Mouse (Mus musculus) heart, embryonic 16.5 days (tissue): ENCODE results near the gene Ang. TPM values are rescaled to one million over a fixed set of nuclear protein-coding genes. Genes with fewer than 3 reads are reported as not detected.

Experiments used
- ATAC-seq: fragments of 200-750 bp; cut with Nextera tagmentation; replicated peaks from 2 replicates; pipeline ENCODE4 v1.8.0; 2017; ENCODE audit warnings: moderate number of reproducible peaks; ENCODE audit not compliant: insufficient read depth, low FRiP score; ENCODE audit errors: extremely low read depth
- H3K27ac ChIP-seq: fragments of 300-500 bp; sonication (generic); 2 replicates; pipeline ENCODE4 v1.5.1; 2014; ENCODE audit warnings: mild to moderate bottlenecking, low read length, control low read depth, moderate library complexity
- H3K27me3 ChIP-seq: fragments of 300-500 bp; sonication (generic); 2 replicates; pipeline ENCODE4 v1.6.1; 2014; ENCODE audit warnings: low read length, mixed read lengths; ENCODE audit not compliant: control insufficient read depth, insufficient read depth
- H3K36me3 ChIP-seq: fragments of 300-500 bp; sonication (generic); 2 replicates; pipeline ENCODE4 v1.6.1; 2014; ENCODE audit not compliant: control insufficient read depth, insufficient read depth
- H3K4me1 ChIP-seq: fragments of 300-500 bp; sonication (generic); 2 replicates; pipeline ENCODE4 v1.6.1; 2014; ENCODE audit warnings: low read length, mixed read lengths; ENCODE audit not compliant: control insufficient read depth, insufficient read depth
- H3K4me2 ChIP-seq: fragments of 300-500 bp; sonication (generic); 2 replicates; pipeline ENCODE4 v1.6.1; 2014; ENCODE audit warnings: low read depth, mild to moderate bottlenecking, control low read depth, low read length
- H3K4me3 ChIP-seq: fragments of 300-500 bp; sonication (generic); 2 replicates; pipeline ENCODE4 v1.5.1; 2014; ENCODE audit warnings: mild to moderate bottlenecking, control low read depth, low read length
- H3K9ac ChIP-seq: fragments of 300-500 bp; sonication (generic); 2 replicates; pipeline ENCODE4 v1.6.1; 2014; ENCODE audit warnings: low read length, control low read depth
- H3K9me3 ChIP-seq: fragments of 300-500 bp; sonication (generic); replicated peaks from 2 replicates; pipeline ENCODE4 v1.6.1; 2016; ENCODE audit warnings: low read length; ENCODE audit not compliant: control insufficient read depth
- WGBS: fragments of 180-500 bp; shearing (Covaris S2); extraction: QIAGEN DNeasy Blood & Tissue Kit; methylation state at CpG from one replicate; pipeline ENCODE4 v1.1.7; 2014; 5-methylcytosine and 5-hydroxymethylcytosine counted together
- polyA plus RNA-seq: library from polyadenylated mRNA; unstranded; fragments of >200 nt; fragmentation: Nextera tagmentation; extraction: Ambion mirVana; gene quantifications from 2 replicates; pipeline ENCODE4 v1.2.1, GENCODE M21; 2015

The Ang gene
- polyA plus RNA-seq, 1 experiment from 2014 or later, result 4.4 TPM

DNA sequence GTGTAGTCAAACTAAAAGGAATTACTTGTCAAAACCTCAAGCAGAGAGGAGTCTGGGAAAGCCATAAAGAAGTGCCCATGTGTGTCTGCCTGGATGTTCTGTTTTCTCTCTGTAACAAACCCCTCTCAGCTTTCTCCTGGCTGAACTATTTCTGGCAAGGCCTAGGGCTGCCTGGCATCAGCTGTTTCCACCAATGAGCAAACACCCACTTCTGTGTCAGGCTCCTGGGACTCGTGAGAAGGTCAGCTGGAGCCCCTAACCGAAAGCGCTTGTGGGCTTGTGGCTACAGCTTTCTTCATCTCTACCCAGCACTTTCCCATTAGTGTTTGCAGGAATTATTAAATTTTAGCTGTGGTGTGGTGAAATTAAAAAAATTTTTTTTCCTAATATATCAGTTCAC is 21.0 kb downstream of the Ang start:
- Histone ChIP-seq H3K27me3 (no peaks in the 10 kb centered on the region), H3K4me1 (0 out of 2 replicates have a peak, but pooled peaks cover 2% of the 10 kb centered on the region), H3K9me3 (0 out of 2 replicates have a peak, but pooled peaks cover 6% of the 10 kb centered on the region), H3K4me2 (no peak overlapping the region), H3K4me3 (no peak overlapping the region), H3K27ac (peak overlapping the region; percentile 58), H3K9ac (no peak overlapping the region), H3K36me3 (no peaks in the 10 kb centered on the region)
- 20% methylated on average over 3 of the region's 3 CpGs for WGBS
- peak; percentile 86 for ATAC-seq

DNA sequence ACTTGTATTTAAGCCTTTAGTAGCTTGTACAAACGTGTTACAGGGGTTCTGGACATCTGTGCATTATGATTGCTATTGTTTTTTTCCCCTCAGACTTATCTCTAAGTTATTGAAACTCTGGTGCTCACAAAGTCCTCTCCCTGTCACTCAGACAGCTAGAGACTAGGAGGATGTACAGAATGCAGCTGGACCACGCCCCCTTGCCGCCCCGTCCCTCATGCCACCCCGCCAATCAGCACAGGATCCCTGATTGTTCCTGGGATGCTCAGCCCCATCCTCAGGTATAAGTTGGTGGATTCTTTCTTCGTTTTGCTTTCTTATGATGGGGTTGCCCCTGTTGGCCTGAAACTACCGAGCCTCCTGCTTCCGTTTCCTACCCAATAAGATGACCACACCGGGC is 22.5 kb downstream of the Ang start:
- Histone ChIP-seq H3K9me3 (peaks cover 6% of the 10 kb centered on the region; the same call in 1 of the 2 replicates), H3K4me1 (0 out of 2 replicates have a peak, but pooled peaks cover 2% of the 10 kb centered on the region), H3K36me3 (no peaks in the 10 kb centered on the region), H3K4me3 (no peak overlapping the region), H3K9ac (no peak overlapping the region), H3K27ac (no peak overlapping the region), H3K4me2 (no peak overlapping the region), H3K27me3 (no peaks in the 10 kb centered on the region)
- ATAC-seq, result no peak
- 45% methylated on average over 9 of the region's 9 CpGs for WGBS

DNA sequence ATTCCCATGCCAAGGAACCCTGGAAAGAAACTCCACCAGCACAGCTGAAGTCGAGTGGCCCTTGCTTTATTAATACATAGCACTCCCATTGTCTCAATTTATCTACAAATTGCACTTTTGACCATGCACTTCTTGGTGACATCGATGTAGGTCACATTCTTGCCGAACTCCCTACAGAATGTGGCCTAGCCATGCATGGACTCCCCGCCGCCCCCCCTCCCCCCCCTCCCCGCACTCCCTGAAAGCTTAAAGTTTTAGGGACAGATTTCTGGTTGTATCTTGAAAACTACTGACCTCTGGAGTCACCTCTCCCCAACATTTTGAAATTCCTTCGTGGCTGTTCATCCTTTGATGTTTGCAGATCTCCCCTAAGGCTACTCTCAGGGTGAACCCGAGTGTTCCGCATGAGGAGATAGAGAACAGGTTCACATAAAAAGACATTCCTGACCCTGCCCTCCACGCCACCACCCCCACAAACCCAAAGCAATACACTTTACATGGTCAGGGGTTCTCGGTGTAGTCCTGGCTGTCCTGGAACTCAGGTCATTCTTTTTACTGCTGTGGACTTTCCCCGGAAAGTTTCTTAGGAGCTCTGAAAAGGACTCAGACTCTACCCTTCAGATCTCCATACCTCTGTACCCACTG is 23.1 kb downstream of the Ang start, which contains the start of gene Eddm3b:
TSS of gene Eddm3b (plus strand) at position 511 of the 645 bp plus-strand sequence.
- H3K36me3 ChIP-seq, result no peaks in the 10 kb centered on the region
- peaks cover 6% of the 10 kb centered on the region; the same call in 1 of the 2 replicates for H3K9me3 ChIP-seq
- 0 out of 2 replicates have a peak, but pooled peaks cover 2% of the 10 kb centered on the region for H3K4me1 ChIP-seq
- no peak within 1 kb of the TSS for H3K4me2 ChIP-seq
- no peak within 1 kb of the TSS for H3K27ac ChIP-seq
- no peaks in the 10 kb centered on the region for H3K27me3 ChIP-seq
- 47% methylated on average over 12 of the region's 12 CpGs for WGBS
- no peak within 1 kb of the TSS for H3K4me3 ChIP-seq
- ATAC-seq, result no peak
- H3K9ac ChIP-seq, result no peak within 1 kb of the TSS

DNA sequence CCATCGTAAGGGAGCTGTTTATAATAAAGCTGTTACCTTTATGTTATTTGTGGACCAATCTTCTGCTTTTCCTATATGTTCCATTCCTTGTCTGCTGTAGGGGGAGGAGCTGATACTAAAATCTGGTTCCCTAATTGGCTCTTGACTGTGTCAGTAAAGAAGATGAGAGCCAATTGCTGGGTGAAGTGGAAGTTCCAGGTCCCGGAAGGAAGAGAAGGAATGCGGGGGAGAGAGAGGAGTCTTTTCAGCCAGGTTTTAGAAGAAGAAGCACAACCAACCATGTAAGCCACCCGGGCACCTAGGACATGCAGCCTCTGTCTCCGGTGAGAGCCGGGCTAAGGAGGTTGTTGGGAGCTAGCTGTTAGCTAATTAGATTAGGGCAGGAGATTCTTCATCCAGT is 34.7 kb downstream of the Ang start:
- no peak overlapping the region for H3K9ac ChIP-seq
- H3K4me2 ChIP-seq, result no peak overlapping the region
- H3K36me3 ChIP-seq, result no peaks in the 10 kb centered on the region
- H3K4me3 ChIP-seq, result no peak overlapping the region
- H3K4me1 ChIP-seq, result peaks cover 4% of the 10 kb centered on the region; the same call in 1 of the 2 replicates
- no peak overlapping the region for H3K27ac ChIP-seq
- ATAC-seq, result no peak
- WGBS, result 79% methylated on average over 6 of the region's 6 CpGs
- H3K9me3 ChIP-seq, result 0 out of 2 replicates have a peak, but pooled peaks cover 2% of the 10 kb centered on the region
- H3K27me3 ChIP-seq, result no peaks in the 10 kb centered on the region

DNA sequence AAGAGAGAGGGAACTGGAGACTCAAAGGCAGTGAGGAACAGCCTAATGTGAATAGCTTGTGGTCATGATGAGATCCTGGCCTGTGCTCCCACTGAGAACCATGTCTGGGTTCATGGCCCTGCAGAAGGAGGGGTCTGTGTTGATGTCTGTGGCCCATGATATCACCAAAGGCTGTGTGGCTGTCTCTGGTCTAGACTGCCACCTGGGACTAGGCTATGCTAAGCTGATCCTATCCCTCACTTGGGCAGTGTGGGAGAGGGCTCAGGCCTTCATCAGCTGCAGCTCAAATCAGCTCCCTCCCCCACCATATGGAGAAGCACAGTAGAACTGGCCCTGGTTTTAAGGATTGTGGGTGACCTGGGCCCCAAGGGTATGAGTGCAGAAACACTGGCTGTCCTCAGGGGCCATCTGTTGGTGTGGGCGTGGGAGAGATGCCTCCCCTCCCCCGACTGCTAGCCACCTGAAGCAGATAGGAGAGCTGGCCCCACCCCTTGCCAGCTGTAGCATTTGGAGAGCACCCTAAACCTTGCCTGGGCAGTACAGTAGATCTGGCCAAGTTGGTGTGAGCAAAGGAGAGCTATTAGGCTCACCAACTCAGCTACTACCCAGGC is 36.8 kb downstream of the Ang start:
- H3K27ac ChIP-seq, result no peak overlapping the region
- WGBS, result 55% methylated on average over 2 of the region's 2 CpGs
- no peak for ATAC-seq

DNA sequence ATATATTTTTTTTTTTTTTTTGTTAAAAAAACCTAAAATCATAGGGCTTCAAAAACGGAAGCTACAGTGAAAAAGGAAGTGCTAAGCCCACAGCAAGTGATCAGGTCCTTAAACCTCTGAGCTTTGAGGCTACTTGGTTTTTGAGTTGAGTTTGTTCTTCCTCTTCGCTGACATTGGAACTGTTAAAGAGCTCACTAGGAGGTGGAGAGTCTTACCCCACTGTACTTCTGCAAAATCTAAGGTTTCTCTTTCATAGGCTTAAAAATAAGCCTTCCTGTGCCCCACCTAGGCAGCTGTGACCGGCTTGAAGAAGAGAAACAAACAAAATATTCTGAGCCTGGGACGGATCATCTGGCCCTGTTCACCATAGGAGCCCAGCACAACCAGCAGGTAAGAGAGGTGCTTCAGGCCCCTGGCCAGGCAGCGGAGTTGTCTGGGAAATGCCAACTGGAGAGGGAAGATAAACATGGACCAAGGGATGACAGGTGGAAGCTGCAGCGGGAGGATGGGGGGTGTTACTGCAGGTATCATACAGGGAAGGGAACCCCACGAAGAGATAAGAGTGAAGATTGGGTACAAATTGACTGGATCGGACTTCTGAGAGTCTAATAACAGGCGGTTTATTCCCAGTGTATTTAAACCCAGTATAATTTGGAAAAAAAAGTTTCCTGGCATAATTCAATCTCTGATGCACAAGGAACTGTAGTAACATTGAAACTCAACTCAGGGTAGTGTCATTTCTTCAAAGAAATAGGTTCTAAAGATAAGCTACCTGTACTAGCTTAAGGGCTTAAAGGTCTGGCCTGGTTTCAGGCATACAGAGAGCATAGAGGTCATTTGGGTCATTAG is 38.0 kb downstream of the Ang start:
- whole genome bisulfite sequencing, result 69% methylated on average over 9 of the region's 9 CpGs
- no peak for ATAC-seq
- Histone ChIP-seq H3K4me2 (no peak overlapping the region), H3K27ac (no peak overlapping the region), H3K4me3 (no peak overlapping the region), H3K9me3 (0 out of 2 replicates have a peak, but pooled peaks cover 2% of the 10 kb centered on the region), H3K36me3 (no peaks in the 10 kb centered on the region), H3K27me3 (no peaks in the 10 kb centered on the region), H3K9ac (no peak overlapping the region), H3K4me1 (peaks cover 4% of the 10 kb centered on the region; the same call in 1 of the 2 replicates)

More for the DNA sequence above, 36.8 kb downstream of the Ang start:
- H3K9me3 ChIP-seq, result 0 out of 2 replicates have a peak, but pooled peaks cover 2% of the 10 kb centered on the region
- H3K36me3 ChIP-seq, result no peaks in the 10 kb centered on the region
- H3K9ac ChIP-seq, result no peak overlapping the region
- no peak overlapping the region for H3K4me3 ChIP-seq
- no peak overlapping the region for H3K4me2 ChIP-seq
- H3K4me1 ChIP-seq, result peaks cover 4% of the 10 kb centered on the region; the same call in 1 of the 2 replicates
- H3K27me3 ChIP-seq, result no peaks in the 10 kb centered on the region

DNA sequence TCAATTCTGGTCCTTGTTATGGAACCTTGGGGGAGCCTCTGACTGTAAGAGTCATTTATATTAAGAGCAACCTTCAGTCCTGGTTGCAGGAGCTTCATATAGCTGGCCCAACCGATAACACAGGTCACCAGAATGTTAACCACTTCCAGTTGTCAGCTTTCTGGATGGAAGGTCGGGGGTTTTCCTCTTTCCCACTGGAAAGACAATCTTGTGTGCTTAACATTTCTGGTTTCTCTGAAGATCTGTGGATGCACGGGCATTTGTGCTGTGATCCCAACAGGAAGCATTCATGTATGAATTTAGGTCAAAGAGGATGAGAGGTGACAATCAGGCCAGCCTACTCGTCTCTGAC is 38.6 kb downstream of the Ang start:
- ATAC-seq, result no peak
- Histone ChIP-seq H3K27ac (no peak overlapping the region), H3K4me3 (no peak overlapping the region), H3K27me3 (no peaks in the 10 kb centered on the region), H3K36me3 (no peaks in the 10 kb centered on the region), H3K9me3 (0 out of 2 replicates have a peak, but pooled peaks cover 2% of the 10 kb centered on the region), H3K4me1 (peaks cover 4% of the 10 kb centered on the region; the same call in 1 of the 2 replicates), H3K9ac (no peak overlapping the region), H3K4me2 (no peak overlapping the region)
- 52% methylated on average over 4 of the region's 4 CpGs for WGBS

DNA sequence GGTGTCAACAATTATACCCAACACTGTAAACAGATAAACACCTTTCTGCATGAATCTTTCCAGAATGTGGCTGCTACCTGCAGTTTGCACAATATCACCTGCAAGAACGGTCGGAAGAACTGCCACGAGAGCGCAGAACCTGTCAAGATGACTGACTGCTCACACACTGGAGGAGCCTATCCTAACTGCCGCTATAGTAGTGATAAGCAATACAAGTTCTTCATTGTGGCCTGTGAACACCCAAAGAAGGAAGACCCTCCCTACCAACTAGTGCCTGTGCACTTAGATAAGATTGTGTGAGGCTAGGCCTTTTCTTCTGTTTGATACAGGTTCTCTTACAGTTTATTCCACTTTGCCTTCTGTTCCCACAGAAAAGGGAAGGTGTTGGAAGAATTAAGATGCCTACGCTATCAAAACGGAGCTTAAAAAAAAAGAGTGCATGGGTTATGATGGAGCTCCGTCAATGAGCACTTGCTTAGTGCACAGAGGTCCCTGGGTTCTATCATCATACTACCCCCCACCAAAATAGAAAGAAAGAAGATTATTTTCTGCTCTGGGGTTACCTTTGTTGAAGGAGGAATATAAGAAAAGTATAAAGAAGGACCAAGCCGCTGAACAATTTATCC is 39.5 kb downstream of the Ang start:
- Histone ChIP-seq H3K27ac (no peak overlapping the region), H3K36me3 (no peaks in the 10 kb centered on the region), H3K4me3 (no peak overlapping the region), H3K27me3 (no peaks in the 10 kb centered on the region), H3K4me2 (no peak overlapping the region), H3K9me3 (0 out of 2 replicates have a peak, but pooled peaks cover 2% of the 10 kb centered on the region), H3K4me1 (peaks cover 4% of the 10 kb centered on the region; the same call in 1 of the 2 replicates), H3K9ac (no peak overlapping the region)
- WGBS, result 61% methylated on average over 9 of the region's 9 CpGs
- ATAC-seq, result no peak
